Mouse (Mus musculus): ENCODE measurements at regions not wholly inside any gene's neighbourhood (a gene's known extent, or its start where the extent isn't known, plus 50 kb on each side); places are given as distances from the start of the nearest gene placed in this dataset.
A peak's percentile ranks its signal among the peaks of the same experiment; 100 is the strongest.
"Not testable (repeated sequence)": the region's sequence is repeated elsewhere in the genome, so short reads cannot be mapped to it uniquely, and the experiment has no call there.

DNA sequence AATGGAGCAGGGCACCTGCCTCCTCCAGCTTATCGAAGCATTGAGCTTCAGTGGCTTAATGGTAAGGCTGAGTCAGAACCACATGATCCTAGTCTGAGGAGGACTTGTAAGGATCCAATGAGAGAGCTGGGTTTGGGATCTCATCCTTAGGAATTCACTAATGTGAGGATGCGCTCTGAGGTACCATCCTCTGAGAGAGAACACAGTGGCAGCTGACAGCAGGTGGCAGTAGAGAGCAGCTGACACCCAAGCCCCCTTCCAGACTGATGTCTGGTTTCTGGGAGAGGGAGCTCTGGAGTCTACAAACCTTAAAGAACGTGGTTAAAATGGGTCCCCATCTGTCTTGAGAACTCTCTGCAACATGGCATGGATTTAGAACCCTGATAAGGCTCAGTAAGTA, 137.8 kb downstream of the B3glct start:
- peak; percentile 15 for DNase-seq (ENCODE audit: low spot score)

DNA sequence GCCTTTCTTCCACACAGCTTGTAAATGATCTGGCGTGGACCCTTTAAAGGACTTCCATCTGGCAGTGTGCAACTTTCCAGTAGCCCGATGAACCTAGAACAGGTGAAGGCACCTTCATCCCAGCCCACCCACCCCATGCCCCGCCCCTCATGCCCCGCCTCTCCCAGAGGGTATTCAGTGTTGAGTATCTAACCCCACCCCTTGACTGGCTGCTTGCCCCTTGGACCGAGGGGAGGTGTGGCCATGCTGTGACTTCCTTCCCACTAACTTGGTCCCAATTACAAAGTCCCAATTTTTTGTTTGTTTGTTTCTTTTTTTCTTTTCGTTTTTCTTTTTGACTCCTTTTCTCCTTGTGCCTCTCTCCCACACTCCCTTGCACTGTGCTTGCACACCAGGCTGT, 140.8 kb downstream of the B3glct start:
- DNase-seq (ENCODE audit: low spot score), result no peak

DNA sequence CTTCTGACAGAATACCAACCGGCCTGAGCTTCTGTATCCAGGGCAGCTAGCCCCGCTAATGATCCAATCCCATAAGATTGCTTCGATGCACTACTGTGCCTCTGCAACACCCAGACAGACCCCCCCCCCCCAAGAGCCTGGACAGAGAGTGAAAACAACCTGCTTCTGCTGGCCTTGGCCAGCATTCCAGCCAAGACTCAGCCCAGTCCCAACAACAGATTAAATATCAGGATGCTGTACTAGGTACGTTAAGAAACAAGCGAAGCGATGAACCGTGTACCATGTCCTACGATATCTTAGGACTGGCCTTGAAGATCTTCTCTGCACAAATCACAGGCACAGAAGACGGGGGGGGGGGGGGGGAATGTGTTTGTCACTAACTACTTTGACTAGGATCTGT, 145.8 kb downstream of the B3glct start:
- DNase-seq (ENCODE audit: low spot score), result no peak

DNA sequence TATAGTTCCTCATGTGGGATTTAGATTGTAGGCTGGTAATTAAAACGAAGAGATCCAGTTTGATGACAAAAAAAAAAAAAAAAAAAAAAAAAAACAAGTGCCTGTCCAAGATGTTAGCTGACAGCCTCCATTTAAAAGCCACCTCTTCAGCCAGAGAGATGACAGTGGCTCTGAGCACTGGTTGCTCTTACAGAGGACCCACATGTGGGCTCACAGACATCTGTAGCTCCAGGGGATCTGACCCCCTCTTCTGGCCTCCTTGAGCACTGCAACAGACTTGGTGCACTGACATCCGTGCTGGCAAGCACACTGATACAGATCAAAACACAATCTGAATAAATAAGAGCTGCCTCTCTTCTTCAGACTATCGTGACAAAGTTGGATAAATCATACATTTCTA, 149.6 kb downstream of the B3glct start:
- no peak for DNase-seq (ENCODE audit: low spot score)

DNA sequence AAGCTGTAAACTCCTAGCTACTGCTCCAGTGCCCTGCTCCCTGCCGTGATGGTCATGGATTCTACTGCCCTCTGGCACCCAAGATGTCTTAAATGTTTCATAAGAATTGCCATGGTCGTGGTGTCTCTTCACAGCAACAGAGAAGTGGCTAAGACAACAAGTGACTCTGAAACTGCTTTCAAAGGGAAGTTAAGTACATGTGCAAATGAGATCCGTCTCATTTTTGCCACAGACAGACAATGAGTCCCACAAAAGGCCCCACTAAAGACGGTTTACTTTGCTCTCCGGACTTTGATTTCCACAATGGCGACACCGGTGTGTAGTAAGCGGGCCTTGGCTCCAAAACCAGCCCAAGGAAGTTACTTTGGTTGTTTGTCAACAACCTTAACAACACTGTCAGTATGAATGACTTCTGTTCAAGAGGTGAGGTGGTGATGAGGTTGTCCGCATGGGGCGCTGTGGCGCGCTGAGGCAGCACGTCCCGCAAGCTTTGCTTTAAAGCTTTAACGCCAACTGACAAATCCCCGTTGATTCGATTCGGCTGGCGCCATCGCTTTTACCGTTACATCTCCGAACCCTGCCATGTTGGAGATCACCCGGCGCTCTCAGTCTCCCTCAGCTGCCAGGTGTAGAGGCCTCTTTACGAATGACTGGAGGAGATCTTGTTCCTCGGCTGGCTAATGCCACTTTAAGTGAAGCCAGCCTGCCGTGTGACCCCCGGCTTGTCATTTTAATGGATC, 153.3 kb downstream of the B3glct start:
- peak; percentile 28 for DNase-seq (ENCODE audit: low spot score)

DNA sequence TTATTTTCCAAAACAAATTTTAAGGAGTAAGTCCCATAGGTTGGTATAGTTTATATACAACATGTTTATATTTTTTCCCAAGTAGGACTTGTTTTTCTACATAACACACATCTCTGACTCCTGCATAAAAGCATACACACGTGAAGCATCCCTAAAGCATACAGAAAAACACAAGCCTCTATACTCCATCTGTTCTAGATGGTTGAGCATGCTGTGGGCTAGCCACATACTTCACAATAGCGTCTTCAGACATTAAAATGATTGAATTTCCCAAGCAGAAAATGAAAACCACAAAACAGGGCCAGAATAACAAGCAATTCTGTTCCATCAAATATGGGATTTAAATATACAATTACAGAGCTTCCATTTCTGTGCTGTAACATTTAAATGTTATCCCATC, 159.3 kb downstream of the B3glct start:
- DNase-seq (ENCODE audit: low spot score), result no peak

DNA sequence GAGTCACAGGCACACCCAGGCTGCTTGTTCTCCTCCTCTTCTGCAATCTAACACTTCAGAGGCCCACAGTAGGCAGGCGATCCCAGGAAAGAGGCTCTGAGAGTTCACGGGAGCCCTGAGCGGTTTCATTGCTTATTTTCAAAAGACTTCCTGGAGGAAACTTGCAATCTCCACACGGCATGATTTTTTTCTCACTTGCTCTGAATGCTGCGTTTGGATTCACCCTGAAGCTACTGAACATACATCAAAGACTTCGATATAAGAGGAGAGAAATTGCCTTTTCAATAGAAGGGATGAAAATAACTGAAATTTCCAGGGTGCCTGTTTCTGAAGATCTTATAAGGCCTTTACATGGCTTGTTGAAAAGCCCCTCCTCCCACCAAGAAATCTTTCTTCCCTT, 164.5 kb downstream of the B3glct start:
- DNase-seq (ENCODE audit: low spot score), result no peak

DNA sequence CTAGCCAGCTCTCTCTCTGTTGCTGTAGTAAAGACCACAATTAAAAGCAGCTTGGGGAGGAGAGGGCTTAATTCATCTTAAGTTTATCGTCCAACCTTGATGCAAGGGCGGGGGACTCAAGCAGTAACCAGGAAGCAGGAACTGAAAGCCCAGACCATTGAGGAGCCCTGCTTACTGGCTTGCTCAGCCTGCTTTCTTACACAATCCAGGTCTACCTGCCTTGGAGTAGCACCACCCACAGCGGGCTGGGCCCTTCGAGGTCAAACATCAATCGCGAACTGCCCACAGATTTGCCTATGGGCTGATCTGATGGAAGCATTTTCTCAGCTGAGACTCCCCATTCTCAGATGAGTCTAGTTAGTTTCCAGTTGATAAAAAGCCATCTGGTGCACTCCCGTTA, 165.3 kb downstream of the B3glct start:
- no peak for DNase-seq (ENCODE audit: low spot score)

DNA sequence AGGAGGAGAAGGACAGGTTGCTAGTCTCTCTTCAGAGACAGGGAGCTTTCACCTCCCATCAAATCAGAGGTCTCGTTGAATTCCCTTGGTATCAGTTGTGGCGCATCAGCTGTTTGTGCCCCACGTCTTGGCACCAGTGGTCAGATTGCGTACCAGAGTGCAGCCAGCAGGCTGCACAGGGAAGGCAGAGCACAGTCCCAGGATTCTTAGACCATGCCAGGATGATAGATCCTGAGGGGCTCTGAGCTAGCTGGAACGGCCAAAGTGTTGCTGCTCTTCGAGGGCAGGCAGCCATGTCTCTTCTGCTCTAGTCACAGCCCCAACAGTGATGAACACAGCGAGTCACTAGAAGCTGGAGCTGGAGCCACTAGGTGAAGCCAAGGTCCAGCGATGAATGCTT, 167.2 kb downstream of the B3glct start:
- no peak for DNase-seq (ENCODE audit: low spot score)

DNA sequence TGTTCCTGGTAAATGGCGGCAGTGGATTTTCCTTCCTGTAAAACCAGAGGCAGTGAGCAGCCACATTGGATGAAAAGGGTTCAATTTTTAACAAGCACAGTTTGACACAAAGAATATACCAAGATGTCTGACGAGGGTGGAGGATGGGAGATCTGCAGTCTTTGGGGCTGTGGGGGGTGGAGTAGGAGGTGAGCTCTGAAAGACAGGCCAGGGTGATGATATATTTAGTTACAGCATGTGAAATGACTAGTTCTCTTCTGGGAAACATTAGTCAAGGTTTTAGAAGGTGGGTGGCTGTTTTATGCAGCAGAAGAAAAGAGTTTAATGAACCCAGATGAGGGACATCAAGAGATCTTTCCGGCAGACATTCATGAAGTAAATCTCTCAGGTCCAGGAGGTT, 170.0 kb upstream of the Rxfp2 start:
- peak; percentile 33 for DNase-seq (ENCODE audit: low spot score)

DNA sequence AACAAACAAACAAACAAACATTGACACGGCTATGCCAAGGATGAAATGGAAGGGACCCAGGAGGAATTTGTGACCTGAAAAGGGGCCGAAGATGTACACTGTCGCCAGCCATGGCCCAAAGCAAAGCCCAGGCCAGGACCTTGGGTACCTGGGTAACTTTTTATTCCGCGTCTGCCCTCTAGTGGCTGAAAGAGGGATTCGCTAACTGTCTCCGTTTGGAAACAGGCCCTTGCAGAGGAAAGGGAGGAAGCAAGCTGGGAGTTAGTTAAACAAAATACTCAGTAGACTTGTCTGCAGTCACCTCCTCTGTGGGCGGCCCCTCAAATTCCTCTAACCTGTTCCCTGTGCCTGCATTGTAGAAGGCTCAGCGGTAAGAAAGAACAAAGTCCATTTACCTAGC, 167.5 kb upstream of the Rxfp2 start:
- peak; percentile 48 for DNase-seq (ENCODE audit: low spot score)

DNA sequence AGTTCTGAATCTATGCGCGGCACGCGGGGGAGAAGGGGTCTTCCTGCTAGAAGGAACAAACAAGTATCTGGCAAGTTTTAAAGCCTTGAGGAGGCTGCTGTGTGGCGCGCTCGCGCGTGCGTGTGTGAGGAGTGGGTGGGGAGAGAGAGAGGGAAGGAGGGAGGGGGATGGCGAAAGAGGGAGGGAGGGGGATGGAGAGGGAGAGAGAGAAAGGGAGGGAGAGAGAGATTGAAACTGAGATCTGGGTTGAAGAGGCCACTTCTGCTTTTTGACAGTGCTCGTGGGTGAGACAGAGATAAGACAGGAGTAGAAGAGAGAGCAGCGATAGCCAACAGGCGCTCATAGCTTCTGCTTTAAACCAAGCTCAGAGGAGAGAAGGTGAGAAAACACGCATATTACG, 166.0 kb upstream of the Rxfp2 start:
- DNase-seq (ENCODE audit: low spot score), result no peak

DNA sequence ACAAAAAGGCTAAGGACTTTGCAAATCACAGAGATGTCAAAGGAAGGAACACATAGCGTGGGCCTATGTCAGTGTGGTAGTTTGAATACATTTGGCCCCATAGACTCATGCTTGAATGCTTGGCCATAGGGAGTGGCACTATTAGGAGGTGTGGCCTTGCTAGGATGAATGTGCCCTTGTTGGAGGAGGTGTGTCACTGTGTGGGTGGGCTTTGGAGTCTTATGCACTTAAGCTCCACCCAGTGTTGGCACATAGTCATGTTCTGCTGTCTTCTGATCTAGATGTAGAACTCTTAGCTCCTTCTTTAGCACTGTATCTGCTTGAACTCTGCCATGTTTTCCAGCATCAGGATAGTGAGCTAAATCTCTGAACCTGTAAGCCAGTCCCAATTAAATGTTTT, 162.4 kb upstream of the Rxfp2 start:
- DNase-seq (ENCODE audit: low spot score), result no peak

DNA sequence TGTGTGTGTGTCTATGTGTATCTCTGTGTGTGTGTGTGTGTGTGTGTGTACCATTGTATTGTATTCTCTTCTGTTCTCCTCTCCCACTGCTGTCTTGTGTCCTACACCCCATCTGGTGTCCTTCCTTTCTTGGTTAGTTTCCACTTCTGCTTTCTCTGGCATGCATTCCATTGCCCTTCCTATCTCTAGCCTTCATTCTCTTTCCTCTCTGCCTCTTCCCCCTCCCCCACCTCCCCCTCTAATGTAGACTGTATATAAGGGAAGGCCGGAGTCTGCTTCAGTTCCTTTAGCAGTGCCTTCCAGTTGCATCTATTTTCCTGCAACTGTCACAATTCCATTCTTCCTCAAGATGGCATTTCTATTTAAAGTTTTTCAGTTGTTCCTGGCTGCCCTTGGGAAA, 161.5 kb upstream of the Rxfp2 start:
- DNase-seq (ENCODE audit: low spot score), result no peak

DNA sequence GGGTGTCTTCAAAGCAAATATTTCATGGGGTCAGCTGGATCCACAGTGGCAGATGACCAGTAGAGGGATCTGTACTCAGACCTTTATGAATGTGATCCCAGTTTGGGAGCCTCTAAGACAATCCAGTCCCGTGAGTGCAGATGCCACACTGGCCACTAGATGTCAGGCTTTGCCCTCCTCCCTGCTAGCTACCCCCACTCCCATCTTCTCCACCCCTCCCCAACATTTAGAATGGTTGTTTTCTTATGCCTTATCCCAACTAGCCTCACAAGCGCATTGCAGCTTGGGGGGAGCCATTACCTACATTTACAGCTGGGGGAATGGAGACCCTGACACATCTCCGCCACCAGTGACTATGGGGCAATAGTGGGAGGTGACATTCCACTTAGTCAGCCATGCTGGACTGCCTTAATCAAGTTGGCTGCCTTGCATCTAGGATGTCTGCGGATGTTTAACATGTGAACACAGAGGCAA, 156.9 kb upstream of the Rxfp2 start:
- DNase-seq (ENCODE audit: low spot score), result no peak

DNA sequence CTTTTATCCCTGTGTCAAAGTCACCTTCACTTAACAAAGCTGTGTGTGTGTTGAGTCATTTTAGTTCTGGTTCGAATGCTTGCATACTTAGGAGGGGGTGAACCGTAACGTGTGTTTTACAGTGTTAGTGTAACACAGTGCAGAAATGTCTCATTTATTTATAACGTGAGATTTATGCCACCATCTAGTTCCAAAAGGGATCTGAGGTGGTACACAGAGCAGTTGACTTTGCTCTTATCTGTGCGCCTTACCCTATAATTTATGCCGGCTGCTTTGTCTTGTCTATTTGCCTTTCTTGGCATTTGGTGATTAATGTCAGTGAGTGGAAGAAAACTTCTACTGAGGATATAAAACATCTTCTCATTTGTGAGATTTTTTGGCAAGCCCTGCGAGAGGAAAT, 150.5 kb upstream of the Rxfp2 start:
- no peak for DNase-seq (ENCODE audit: low spot score)

DNA sequence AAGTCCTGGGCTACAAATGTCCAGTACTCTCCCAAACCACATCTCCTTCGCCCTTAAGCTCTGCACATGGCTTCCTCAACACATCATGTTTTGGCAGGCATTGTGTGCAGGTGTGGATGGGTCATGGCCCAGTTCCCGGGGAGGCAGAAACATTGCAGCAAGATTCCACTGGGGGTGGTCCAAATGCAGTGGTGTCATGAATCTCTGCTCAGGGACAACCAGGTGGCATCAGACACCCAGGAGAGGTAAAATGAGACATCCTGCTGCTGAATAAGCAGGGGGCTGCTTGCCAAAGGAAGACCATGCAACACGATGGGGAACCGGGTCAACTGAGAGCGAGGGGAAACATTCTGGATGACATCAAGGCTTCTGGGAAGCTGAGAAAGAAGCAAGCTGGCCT, 149.0 kb upstream of the Rxfp2 start:
- no peak for DNase-seq (ENCODE audit: low spot score)

DNA sequence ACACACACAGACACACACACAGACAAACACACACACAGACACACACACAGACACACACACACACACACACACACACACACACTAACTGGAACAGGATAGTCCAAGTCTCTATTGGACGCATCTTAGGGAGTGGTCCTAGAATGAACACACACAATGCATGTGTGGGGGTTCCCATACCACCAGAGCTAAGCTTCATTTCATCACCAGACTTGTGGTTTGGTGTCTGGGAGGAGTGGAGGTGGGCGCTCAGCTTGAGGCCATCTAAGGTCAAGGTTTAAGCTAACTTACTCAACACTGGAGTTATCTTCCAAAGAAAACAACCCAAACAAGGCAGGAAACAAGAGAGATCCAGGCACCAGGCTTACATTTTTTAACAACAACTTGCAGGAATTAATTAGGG, 147.9 kb upstream of the Rxfp2 start:
- no peak for DNase-seq (ENCODE audit: low spot score)

DNA sequence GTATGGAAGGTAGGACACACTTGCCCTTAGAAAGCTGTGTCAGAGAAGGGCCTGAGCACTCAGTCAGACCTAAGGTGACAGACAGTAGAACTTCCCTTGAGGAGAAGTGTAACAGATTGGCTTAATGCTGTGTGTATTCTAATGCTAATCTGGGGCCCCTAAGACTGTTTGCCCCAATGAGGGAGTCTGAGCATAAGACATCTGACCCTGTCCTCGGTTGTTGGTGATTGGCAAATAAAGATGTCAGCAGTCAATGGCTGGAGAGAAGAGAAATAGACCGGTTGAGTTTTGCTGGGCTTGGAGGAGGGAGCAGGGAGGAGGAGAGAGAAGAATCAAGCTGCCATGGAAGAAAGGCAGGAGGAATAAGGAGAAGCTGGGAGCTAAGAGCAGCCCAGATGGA, 147.0 kb upstream of the Rxfp2 start:
- no peak for DNase-seq (ENCODE audit: low spot score)

DNA sequence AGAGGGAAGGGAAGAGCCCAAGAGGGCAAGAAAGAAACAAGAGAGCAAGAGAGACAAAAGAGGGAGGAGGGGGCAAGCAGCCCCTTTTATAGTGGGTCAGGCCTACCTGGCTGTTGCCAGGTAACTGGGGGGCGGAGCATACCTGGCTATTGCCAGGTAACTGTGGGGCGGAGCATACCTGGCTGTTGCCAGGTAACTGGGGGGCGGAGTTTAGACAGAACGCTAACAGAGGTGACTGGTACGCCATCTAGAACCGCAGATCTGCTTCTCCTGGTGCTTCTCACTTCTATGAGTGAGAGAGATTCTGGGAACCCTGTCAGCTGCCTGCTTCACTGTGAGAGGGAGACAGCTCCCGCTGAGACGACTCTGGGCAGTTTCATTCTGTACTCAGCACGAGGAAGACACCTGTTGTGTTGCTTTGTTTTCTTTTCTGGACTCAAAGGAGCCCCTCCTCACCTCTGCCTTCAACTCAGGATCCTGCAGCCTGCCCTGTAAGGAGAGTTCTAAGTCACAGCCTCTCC, 144.9 kb upstream of the Rxfp2 start:
- no peak for DNase-seq (ENCODE audit: low spot score)

DNA sequence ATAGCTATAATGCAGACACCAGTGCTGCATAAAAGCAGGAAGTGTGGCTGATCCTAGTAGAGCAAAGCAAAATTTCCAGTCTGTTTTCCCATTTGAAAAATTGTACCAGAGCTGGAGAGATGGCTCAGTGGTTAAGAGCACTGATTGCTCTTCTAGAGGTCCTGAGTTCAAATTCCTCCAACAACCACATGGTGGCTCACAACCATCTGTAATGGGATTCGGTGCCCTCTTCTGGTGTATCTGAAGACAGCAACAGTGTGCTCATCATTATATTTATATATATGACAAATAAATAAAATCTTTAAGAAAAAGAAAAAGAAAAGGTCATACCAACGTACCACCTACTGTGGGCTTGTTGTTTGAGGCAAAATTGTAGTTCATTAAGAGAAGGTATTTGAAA, 144.1 kb upstream of the Rxfp2 start:
- no peak for DNase-seq (ENCODE audit: low spot score)

DNA sequence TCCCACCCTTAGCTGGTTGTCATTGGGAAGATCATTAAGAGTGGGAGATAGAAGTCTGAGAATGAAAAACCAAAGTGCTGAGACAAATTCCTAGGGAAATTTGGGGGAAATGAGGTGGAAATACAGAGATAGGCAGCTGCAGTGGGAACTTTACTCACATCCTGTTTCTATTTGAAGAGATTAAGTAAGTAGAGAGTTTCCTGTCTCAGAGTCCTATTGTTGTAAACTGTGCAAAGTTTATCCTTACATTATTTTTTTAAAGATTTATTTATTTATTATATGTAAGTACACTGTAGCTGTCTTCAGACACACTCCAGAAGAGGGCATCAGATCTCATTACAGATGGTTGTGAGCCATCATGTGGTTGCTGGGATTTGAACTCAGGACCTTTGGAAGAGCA, 126.0 kb upstream of the Rxfp2 start:
- not testable (repeated sequence) for DNase-seq (ENCODE audit: low spot score)

DNA sequence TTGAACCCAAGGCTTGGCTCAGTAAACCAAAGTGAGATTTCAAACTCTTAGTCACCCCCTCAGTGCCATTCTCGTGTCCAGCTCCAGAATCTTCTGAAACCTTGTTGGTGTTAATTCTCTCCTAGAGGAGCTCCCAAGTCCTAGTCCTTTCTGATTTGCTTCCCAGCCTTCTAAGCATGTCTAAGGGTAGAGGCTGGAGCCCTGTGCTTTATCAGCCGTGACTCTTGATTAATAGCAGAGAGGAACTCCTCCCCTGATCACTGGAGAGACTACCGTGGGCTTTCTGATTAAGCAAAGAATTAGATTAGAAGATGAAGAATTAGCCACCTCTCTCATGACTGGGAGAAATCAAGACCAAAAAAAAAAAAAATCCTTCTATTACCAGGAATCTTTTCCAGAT, 111.5 kb upstream of the Rxfp2 start:
- DNase-seq (ENCODE audit: low spot score), result no peak

DNA sequence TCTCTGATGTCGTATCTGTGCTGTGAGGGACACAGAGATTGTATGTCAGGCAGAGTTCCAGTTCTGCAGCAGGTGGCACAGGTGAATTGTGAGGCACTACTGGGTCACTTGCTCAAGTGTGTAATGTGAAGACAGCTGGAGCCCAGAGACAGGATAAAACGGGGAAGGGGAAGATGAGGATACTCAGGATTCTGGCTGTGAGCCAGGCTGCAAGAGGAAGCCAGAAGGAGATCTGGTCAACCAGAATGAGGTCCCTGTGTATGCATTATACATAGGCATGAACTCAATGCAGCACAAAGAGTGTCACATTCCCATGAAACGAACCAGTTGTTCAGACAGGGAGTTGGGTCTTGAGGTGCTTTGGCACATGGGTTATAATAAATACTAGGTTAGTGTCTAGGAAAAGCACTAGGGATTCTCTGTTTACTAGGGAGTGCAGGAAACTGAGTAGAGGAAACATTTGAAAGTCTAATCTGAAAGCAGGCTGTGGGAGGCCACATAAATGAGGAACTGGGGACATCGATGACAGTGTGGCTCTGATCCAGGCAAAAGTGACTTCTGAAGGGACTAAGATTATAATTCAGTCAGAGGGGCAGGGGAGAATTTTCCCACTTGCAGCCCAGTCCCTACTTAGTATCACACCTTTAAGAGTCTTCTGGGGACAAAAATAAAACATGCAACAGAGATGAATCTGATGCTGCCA, 109.9 kb upstream of the Rxfp2 start:
- no peak for DNase-seq (ENCODE audit: low spot score)
